Mouse (Mus musculus): ENCODE data around the gene Celf5. TPM values are rescaled to one million over a fixed set of nuclear protein-coding genes. Genes with fewer than 3 reads are reported as not detected.
A peak's percentile ranks its signal among the peaks of the same experiment; 100 is the strongest.

Gene Celf5
- total and polyA plus RNA-seq, 2 experiments from 2014 or later, result 0.07 TPM; not detected in 1

DNA sequence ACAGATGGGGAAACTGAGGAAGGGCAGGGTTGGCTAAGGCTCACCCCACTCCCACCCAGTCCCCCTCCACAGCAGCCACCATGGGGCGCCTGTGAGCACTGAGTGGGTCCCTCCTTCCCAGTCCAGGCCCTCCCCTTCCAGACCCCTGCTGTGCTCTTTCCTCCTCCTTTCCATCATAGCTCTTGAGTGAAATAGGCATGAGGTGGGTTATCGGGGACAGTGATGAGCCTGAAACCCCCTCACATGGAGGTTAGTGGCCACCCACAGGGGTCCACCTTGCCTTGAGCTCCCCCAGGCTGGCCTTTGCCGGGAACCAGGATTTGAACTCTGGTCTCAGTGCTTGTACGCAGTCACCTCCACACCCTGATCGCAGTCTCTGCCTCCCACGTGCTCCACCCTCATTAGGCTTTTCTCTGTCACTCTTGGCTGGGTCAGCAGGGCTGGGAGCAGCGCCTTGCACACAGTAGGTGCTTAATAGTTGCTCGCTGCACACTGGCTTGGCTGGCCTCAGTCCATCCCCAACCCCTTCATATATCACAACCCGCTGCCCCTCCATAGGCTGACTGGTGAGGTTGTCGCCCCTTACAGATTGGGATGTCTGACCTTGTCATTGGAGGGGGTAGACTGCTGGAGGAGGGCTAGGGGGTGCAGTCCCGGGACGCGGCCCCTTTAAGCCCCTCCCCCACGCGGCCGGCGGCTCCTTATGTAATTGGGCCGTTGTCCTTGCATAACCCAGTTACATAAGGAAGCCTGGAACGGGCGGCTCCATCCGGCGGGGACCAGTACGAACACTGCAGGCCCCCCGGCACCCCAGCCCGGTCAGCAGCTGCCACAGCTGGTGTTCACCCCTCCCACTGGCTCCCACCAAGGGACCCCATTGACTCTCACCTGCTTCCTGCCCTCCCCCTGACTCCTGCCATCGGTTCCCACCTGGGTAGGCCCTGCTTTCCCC is 68.9 kb downstream of the Celf5 start:
- WGBS, result 34% methylated on average over 25 of the region's 26 CpGs
- Histone ChIP-seq H3K27ac (ENCODE audit: low read depth) (peak overlapping the region; percentile 97), H3K4me1 (ENCODE audit: control insufficient read depth, insufficient read depth) (peaks cover 83% of the 10 kb centered on the region), H3K36me3 (replicated peaks; ENCODE audit: control insufficient read depth, insufficient read depth, low read length) (peaks cover 1% of the 10 kb centered on the region; the same call in 1 of the 2 replicates), H3K9ac (replicated peaks; ENCODE audit: low read depth, low read length) (0 out of 2 replicates have a peak overlapping the region, but pooled peaks have one; percentile 6), H3K4me2 (ENCODE audit: low read depth, low read length) (peak overlapping the region; percentile 48), H3K4me3 (ENCODE audit: low read depth, low read length) (no peak overlapping the region), H3K9me3 (replicated peaks; ENCODE audit: control insufficient read depth, low read length) (no peaks in the 10 kb centered on the region), H3K27me3 (ENCODE audit: control insufficient read depth, insufficient read depth, low read length) (no peaks in the 10 kb centered on the region)
- ATAC-seq (ENCODE audit: insufficient read depth, low read depth) (peak; percentile 21), DNase-seq (ENCODE audit: low spot score) (peak; percentile 72)
- TF ChIP-seq CTCF (IDR thresholded peaks at IDR 0.05; ENCODE audit: low read depth) (no peak), EP300 (IDR thresholded peaks at IDR 0.05; ENCODE audit: low read depth) (peak; percentile 99)

DNA sequence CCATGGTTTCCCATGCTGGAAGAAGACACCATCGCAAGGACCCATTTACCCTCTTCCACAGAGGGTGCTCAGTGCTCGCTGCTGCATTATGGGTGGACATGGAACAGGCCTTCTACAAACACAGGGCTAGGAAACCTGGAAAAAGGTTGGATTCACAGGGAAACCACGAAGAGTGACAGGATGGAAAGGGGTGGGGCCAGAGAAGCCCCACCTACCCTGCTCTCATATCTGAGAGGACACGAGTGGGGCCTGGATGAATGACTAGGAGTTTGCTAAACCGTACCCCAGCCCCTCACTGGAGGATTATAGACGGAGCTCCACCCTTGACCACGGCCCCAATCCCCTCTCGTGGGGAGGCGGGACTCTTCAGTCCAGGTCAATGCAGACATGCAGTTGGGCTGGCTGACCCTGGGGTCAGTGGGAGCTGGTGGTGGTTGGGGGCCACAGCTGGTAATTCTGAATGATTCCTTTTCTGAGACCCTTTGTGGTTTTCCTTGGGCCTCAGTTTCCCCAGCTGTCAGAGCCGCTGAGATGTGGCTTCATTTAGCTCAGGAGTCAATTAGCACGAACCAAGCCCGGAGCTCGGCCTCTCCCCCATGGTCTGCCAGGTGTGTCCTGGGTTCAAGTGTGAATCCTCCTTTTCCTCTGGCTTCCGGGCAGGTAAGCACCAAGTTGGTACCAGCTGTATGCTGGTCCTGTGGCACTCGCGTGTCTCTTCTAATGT is 69.8 kb downstream of the Celf5 start:
- no peaks in the 10 kb centered on the region for H3K27me3 ChIP-seq (ENCODE audit: control insufficient read depth, insufficient read depth, low read length)
- H3K36me3 ChIP-seq (replicated peaks; ENCODE audit: control insufficient read depth, insufficient read depth, low read length), result 0 out of 2 replicates have a peak, but pooled peaks cover 7% of the 10 kb centered on the region
- ATAC-seq (ENCODE audit: insufficient read depth, low read depth) (no peak), DNase-seq (ENCODE audit: low spot score) (no peak)
- WGBS, result 62% methylated on average over 16 of the region's 16 CpGs
- H3K4me2 ChIP-seq (ENCODE audit: low read depth, low read length), result peak overlapping the region; percentile 33
- no peak overlapping the region for H3K4me3 ChIP-seq (ENCODE audit: low read depth, low read length)
- H3K4me1 ChIP-seq (ENCODE audit: control insufficient read depth, insufficient read depth), result peaks cover 83% of the 10 kb centered on the region
- H3K27ac ChIP-seq (ENCODE audit: low read depth), result peak overlapping the region; percentile 97
- 0 out of 2 replicates have a peak overlapping the region, but pooled peaks have one; percentile 8 for H3K9ac ChIP-seq (replicated peaks; ENCODE audit: low read depth, low read length)
- H3K9me3 ChIP-seq (replicated peaks; ENCODE audit: control insufficient read depth, low read length), result no peaks in the 10 kb centered on the region
- TF ChIP-seq EP300 (IDR thresholded peaks at IDR 0.05; ENCODE audit: low read depth), result no peak
- TF ChIP-seq CTCF (IDR thresholded peaks at IDR 0.05; ENCODE audit: low read depth), result no peak

DNA sequence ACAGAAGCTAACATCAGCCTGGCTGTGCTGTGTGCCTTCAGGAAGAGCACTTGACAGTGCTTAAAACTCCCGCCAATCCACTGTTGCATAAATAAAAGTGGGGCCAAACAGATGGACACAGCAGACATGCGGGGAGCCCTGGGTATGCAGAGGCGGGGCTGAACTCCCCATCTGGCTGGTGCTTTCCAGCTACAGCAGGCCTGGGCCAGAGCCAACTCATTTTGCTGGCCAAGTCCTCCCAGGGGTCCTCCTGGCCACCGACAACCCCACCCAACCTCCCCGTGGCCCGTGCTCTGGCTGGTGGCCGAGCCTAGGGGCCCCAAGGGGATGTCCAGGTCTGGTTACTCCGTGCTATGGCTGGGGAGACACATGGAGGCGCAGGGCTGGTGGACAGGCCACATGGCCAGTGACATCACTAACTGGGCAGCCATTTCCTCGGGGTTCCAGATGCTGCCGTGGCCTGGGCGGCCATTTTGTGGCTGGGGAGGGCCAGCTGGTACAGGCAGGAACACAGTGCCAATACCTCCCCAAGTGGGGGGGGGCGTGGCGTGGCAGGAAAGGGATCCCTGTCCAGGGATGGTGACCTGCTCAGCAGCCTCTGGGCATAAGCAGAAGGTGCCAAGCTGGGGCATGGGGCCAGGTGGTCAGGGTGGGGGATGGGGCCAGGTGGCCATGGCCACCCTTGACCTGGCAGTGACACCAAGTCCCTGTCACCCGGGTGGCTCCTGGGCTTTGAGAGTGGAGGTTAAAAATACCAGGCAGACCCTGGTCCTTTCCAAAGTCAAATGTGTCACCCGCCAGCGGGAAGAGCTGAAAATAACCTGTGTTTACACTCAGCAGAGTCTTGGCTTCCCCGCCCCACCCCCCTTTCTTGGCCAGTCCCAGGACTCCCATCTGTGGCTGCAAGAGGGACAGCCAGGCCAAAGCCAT is 70.8 kb downstream of the Celf5 start:
- Histone ChIP-seq H3K36me3 (replicated peaks; ENCODE audit: control insufficient read depth, insufficient read depth, low read length) (peaks cover 15% of the 10 kb centered on the region), H3K9ac (replicated peaks; ENCODE audit: low read depth, low read length) (0 out of 2 replicates have a peak overlapping the region, but pooled peaks have one; percentile 8), H3K9me3 (replicated peaks; ENCODE audit: control insufficient read depth, low read length) (no peaks in the 10 kb centered on the region), H3K4me1 (ENCODE audit: control insufficient read depth, insufficient read depth) (peaks cover 83% of the 10 kb centered on the region), H3K4me2 (ENCODE audit: low read depth, low read length) (peak overlapping the region; percentile 33), H3K27me3 (ENCODE audit: control insufficient read depth, insufficient read depth, low read length) (no peaks in the 10 kb centered on the region), H3K27ac (ENCODE audit: low read depth) (peak overlapping the region; percentile 97), H3K4me3 (ENCODE audit: low read depth, low read length) (no peak overlapping the region)
- TF ChIP-seq EP300 (IDR thresholded peaks at IDR 0.05; ENCODE audit: low read depth) (peak; percentile 87), CTCF (IDR thresholded peaks at IDR 0.05; ENCODE audit: low read depth) (no peak)
- DNase-seq (ENCODE audit: low spot score) (peak; percentile 84), ATAC-seq (ENCODE audit: insufficient read depth, low read depth) (peak; percentile 55)
- 13% methylated on average over 18 of the region's 18 CpGs for WGBS

DNA sequence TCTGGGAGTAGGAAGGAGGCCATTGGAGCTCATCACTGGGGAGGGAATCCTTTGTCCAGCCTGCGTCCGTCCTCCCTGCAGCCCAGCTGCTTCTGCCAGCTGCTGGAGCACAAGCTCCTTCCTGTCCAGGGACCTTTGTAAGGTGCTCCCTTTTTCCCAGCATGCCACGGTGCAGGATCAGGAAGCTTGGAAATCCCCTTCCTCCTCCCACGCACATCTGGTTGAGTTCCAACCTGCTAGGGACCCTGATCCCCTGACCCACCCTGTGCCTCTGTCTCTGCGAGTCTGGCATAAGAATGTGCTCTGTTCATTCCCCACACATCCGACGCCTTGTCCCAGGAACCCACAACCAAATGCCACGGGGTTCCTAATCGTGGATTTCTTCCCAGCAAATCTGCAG is 71.5 kb downstream of the Celf5 start:
- H3K36me3 ChIP-seq (replicated peaks; ENCODE audit: control insufficient read depth, insufficient read depth, low read length), result peaks cover 21% of the 10 kb centered on the region
- no peak for ATAC-seq (ENCODE audit: insufficient read depth, low read depth)
- 0 out of 2 replicates have a peak overlapping the region, but pooled peaks have one; percentile 33 for H3K4me2 ChIP-seq (ENCODE audit: low read depth, low read length)
- DNase-seq (ENCODE audit: low spot score), result no peak
- 54% methylated on average over 9 of the region's 9 CpGs for WGBS
- H3K9me3 ChIP-seq (replicated peaks; ENCODE audit: control insufficient read depth, low read length), result no peaks in the 10 kb centered on the region
- no peak overlapping the region for H3K9ac ChIP-seq (replicated peaks; ENCODE audit: low read depth, low read length)
- peaks cover 77% of the 10 kb centered on the region for H3K4me1 ChIP-seq (ENCODE audit: control insufficient read depth, insufficient read depth)
- TF ChIP-seq CTCF (IDR thresholded peaks at IDR 0.05; ENCODE audit: low read depth) (no peak), EP300 (IDR thresholded peaks at IDR 0.05; ENCODE audit: low read depth) (no peak)
- peak overlapping the region; percentile 97 for H3K27ac ChIP-seq (ENCODE audit: low read depth)
- H3K27me3 ChIP-seq (ENCODE audit: control insufficient read depth, insufficient read depth, low read length), result no peaks in the 10 kb centered on the region
- no peak overlapping the region for H3K4me3 ChIP-seq (ENCODE audit: low read depth, low read length)
